Mouse (Mus musculus) liver, embryonic 14.5 days (tissue): ENCODE data around the gene Cyp17a1. TPM values are rescaled to one million over a fixed set of nuclear protein-coding genes. Genes with fewer than 3 reads are reported as not detected.

Experiments used
- ATAC-seq: fragments of 200-750 bp; cut with Nextera tagmentation; 2 replicates; pipeline ENCODE4 v1.8.0; 2017; ENCODE audit warnings: moderate number of reproducible peaks, mild to moderate bottlenecking, moderate library complexity; ENCODE audit not compliant: insufficient read depth
- DNase-seq, 3 experiments: peaks; one replicate each; pipeline ENCODE4 v3.0.0-alpha.2; 2012 to 2013; ENCODE audit warnings: low read depth in 3 of 3, low spot score in 3 of 3
- H3K27ac ChIP-seq: fragments of 300-500 bp; sonication (generic); 2 replicates; pipeline ENCODE4 v1.5.1; 2014; ENCODE audit warnings: moderate library complexity, mild to moderate bottlenecking, control low read depth, inconsistent platforms
- H3K27me3 ChIP-seq: fragments of 300-500 bp; sonication (generic); 2 replicates; pipeline ENCODE4 v1.6.1; 2014; ENCODE audit warnings: mild to moderate bottlenecking, low read length, moderate library complexity; ENCODE audit not compliant: control insufficient read depth, insufficient read depth
- H3K36me3 ChIP-seq: fragments of 300-500 bp; sonication (generic); replicated peaks from 2 replicates; pipeline ENCODE4 v1.6.1; 2014; ENCODE audit warnings: low read depth; ENCODE audit not compliant: control insufficient read depth, insufficient read depth
- H3K4me1 ChIP-seq, 2 experiments: fragments of 200-500 bp in 1 of 2; fragments of 300-500 bp in 1 of 2; sonication (generic) in 1 of 2; replicated peaks; 2 replicates each; pipeline ENCODE4 v1.6.1; 2012 to 2014; ENCODE audit warnings: antibody characterized with exemption in 1 of 2, inconsistent platforms in 1 of 2, low read length in 1 of 2; ENCODE audit not compliant: control insufficient read depth in 2 of 2, insufficient read depth in 2 of 2
- H3K4me2 ChIP-seq: fragments of 300-500 bp; sonication (generic); 2 replicates; pipeline ENCODE4 v1.6.1; 2014; ENCODE audit warnings: low read depth, mild to moderate bottlenecking, control low read depth, moderate library complexity
- H3K4me3 ChIP-seq, 2 experiments: fragments of 200-500 bp in 1 of 2; fragments of 300-500 bp in 1 of 2; sonication (generic) in 1 of 2; 2 replicates each; pipeline ENCODE4 v1.5.1; 2012 to 2014; ENCODE audit warnings: low read depth in 2 of 2, low read length in 2 of 2, mild to moderate bottlenecking in 2 of 2, control low read depth in 1 of 2, inconsistent platforms in 1 of 2, moderate library complexity in 1 of 2; ENCODE audit not compliant: insufficient read depth in 1 of 2
- H3K9ac ChIP-seq: fragments of 300-500 bp; sonication (generic); replicated peaks from 2 replicates; pipeline ENCODE4 v1.6.1; 2014; ENCODE audit warnings: mild to moderate bottlenecking, control low read depth, moderate library complexity
- H3K9me3 ChIP-seq: fragments of 300-500 bp; sonication (generic); 2 replicates; pipeline ENCODE4 v1.6.1; 2016; ENCODE audit warnings: low read length, mixed read lengths; ENCODE audit not compliant: control insufficient read depth
- CTCF ChIP-seq: IDR thresholded peaks from 2 replicates; pipeline ENCODE4 v1.5.1; 2016; ENCODE audit warnings: antibody characterized with exemption, low read depth, control low read depth
- EP300 ChIP-seq: IDR thresholded peaks from 2 replicates; pipeline ENCODE4 v1.6.1; 2016; ENCODE audit warnings: antibody characterized with exemption, low read depth
- WGBS: fragments of 180-500 bp; shearing (Covaris S2); extraction: QIAGEN DNeasy Blood & Tissue Kit; methylation state at CpG from one replicate; pipeline ENCODE4 v1.1.7; 2014; ENCODE audit not compliant: insufficient replicate concordance; 5-methylcytosine and 5-hydroxymethylcytosine counted together
- polyA plus RNA-seq, 2 experiments: library from polyadenylated mRNA; depleted of rRNA in 1 of 2; stranded (reverse) in 1 of 2; unstranded in 1 of 2; fragments of >200 nt; fragmentation: Nextera tagmentation in 1 of 2; extraction: Ambion mirVana in 1 of 2; gene quantifications; 2 replicates each; pipeline versions ENCODE4 v1.2.1 to v1.2.3; 2012 to 2014

Gene Cyp17a1
- polyA plus RNA-seq, 2 experiments, result 0.06 to 0.13 TPM

- 73% methylated on average over 14 of the region's 14 CpGs for WGBS
- H3K9ac ChIP-seq, result no peak overlapping the region
- TF ChIP-seq EP300 (no peak), CTCF (no peak)
- DNase-seq (no peak), ATAC-seq (no peak)
- no peak overlapping the region for H3K27ac ChIP-seq
- no peaks in the 10 kb centered on the region; the same call in 1 of the 2 replicates for H3K36me3 ChIP-seq
- no peaks in the 10 kb centered on the region for H3K9me3 ChIP-seq
- H3K4me2 ChIP-seq, result no peak overlapping the region
- H3K27me3 ChIP-seq, result no peaks in the 10 kb centered on the region
- peaks cover 21 to 65% of the 10 kb centered on the region in 2 experiments for H3K4me1 ChIP-seq
- H3K4me3 ChIP-seq, result no peak overlapping the region
Measured at GRCm38 (mm10) chr19:46639496-46639895, 33.5 kb downstream of the Cyp17a1 start.

- H3K4me3 ChIP-seq, result no peak overlapping the region
- no peaks in the 10 kb centered on the region for H3K9me3 ChIP-seq
- no peak for TF ChIP-seq EP300
- TF ChIP-seq CTCF, result no peak
- H3K36me3 ChIP-seq, result no peaks in the 10 kb centered on the region; the same call in 1 of the 2 replicates
- ATAC-seq, result no peak
- no peak for DNase-seq
- H3K9ac ChIP-seq, result no peak overlapping the region
- peaks cover 21 to 62% of the 10 kb centered on the region in 2 experiments for H3K4me1 ChIP-seq
- no peak overlapping the region; the same call in 1 of the 2 replicates for H3K4me2 ChIP-seq
- H3K27ac ChIP-seq, result no peak overlapping the region
- H3K27me3 ChIP-seq, result no peaks in the 10 kb centered on the region
Measured at GRCm38 (mm10) chr19:46639053-46639452, 33.9 kb downstream of the Cyp17a1 start.

GRCm38 (mm10) chr19:46637598-46637997 lies 35.4 kb downstream of the Cyp17a1 start:
- DNase-seq (peak in 1 of 3 experiments; percentile 39), ATAC-seq (0 out of 2 replicates have a peak, but pooled peaks have one; percentile 44)
- Histone ChIP-seq H3K9me3 (no peaks in the 10 kb centered on the region), H3K9ac (no peak overlapping the region), H3K4me1 (peaks cover 21 to 57% of the 10 kb centered on the region in 2 experiments), H3K36me3 (no peaks in the 10 kb centered on the region; the same call in 1 of the 2 replicates), H3K27ac (no peak overlapping the region), H3K4me3 (no peak overlapping the region), H3K4me2 (no peak overlapping the region), H3K27me3 (no peaks in the 10 kb centered on the region)
- 56% methylated on average over 6 of the region's 6 CpGs for WGBS
- TF ChIP-seq CTCF (no peak), EP300 (no peak)

GRCm38 (mm10) chr19:46635766-46636165 lies 37.2 kb downstream of the Cyp17a1 start:
- peak; percentile 52; the same call in 1 of the 2 replicates for ATAC-seq
- peaks cover 21 to 45% of the 10 kb centered on the region in 2 experiments for H3K4me1 ChIP-seq

GRCm38 (mm10) chr19:46631637-46632036 lies 41.3 kb downstream of the Cyp17a1 start:
- Histone ChIP-seq H3K27me3 (no peaks in the 10 kb centered on the region), H3K9ac (no peak overlapping the region), H3K9me3 (no peaks in the 10 kb centered on the region), H3K4me1 (peaks cover 10 to 32% of the 10 kb centered on the region in 2 experiments), H3K27ac (no peak overlapping the region), H3K4me3 (no peak overlapping the region), H3K36me3 (no peaks in the 10 kb centered on the region), H3K4me2 (no peak overlapping the region)
- ATAC-seq (no peak), DNase-seq (no peak)
- WGBS, result 79% methylated on average over 9 of the region's 9 CpGs
- TF ChIP-seq CTCF (no peak), EP300 (no peak)

More at GRCm38 (mm10) chr19:46635766-46636165, 37.2 kb downstream of the Cyp17a1 start:
- WGBS, result 39% methylated on average over 9 of the region's 9 CpGs
- no peak overlapping the region for H3K9ac ChIP-seq
- H3K4me2 ChIP-seq, result peak overlapping the region; percentile 11; the same call in 1 of the 2 replicates
- DNase-seq, result peak in 1 of 3 experiments; percentile 36
- no peaks in the 10 kb centered on the region for H3K9me3 ChIP-seq
- H3K27ac ChIP-seq, result no peak overlapping the region
- H3K4me3 ChIP-seq, result no peak overlapping the region
- H3K36me3 ChIP-seq, result no peaks in the 10 kb centered on the region; the same call in 1 of the 2 replicates
- H3K27me3 ChIP-seq, result no peaks in the 10 kb centered on the region
- TF ChIP-seq EP300, result no peak
- TF ChIP-seq CTCF, result no peak
